Mouse (Mus musculus): ENCODE measurements around the gene Hcrt. TPM values are rescaled to one million over a fixed set of nuclear protein-coding genes. Genes with fewer than 3 reads are reported as not detected.

Hcrt gene
- polyA plus RNA-seq, 1 experiment from 2014 or later: not detected

DNA sequence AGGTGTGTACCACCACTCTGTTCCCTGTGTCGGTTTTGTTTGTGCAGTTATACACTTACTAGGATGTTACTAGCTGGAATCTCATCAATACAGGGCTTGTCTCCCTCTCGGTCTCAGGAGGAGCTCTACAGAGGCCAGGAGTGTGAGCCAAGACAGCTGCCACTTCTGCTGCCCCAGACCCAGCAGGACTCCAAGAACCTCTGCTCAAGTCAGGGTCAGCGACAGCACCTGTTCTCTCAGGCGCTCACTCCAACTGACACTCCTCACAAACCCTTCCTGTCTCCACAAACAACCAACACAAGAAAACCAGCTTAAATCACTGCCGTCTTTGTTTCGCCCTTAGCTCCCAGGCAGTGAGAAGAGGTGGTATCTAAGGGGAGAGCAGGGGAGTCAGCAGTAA is 34.1 kb downstream of the Hcrt start:
- WGBS: 80% methylated on average over 6 of the region's 6 CpGs

DNA sequence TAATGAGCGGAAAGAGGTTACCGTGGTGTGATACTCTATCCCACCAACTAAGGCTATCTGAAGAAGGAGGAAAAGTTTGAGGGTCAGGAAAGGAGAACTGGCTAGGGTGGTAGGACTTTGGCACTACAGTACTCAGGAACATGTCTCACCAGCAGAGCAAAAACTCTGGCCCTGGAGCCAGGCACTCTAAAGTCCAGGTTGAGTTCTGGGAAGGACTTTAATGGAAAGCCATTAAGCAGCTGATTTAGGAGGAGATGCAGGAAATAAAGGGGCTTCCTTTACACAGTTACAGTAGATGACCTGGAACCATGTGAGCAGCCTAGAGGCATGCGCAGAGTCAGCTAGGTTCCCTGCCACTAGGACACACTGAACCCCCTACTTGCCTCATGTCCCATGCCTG is 35.5 kb downstream of the Hcrt start:
- no peak overlapping the region for H3K4me2 ChIP-seq
- H3K4me3 ChIP-seq (replicated peaks): no peak overlapping the region
- 92% methylated on average over 3 of the region's 3 CpGs for WGBS
- peaks cover 16% of the 10 kb centered on the region for H3K4me1 ChIP-seq
- ATAC-seq (ENCODE audit: insufficient read depth, low FRiP score, low read depth): no peak
- no peaks in the 10 kb centered on the region for H3K36me3 ChIP-seq
- no peak overlapping the region for H3K9ac ChIP-seq
- H3K27me3 ChIP-seq (replicated peaks): no peaks in the 10 kb centered on the region
- H3K27ac ChIP-seq: no peak overlapping the region
- H3K9me3 ChIP-seq: no peaks in the 10 kb centered on the region

More for the DNA sequence above, 34.1 kb downstream of the Hcrt start:
- Histone ChIP-seq H3K4me3 (replicated peaks) (no peak overlapping the region), H3K27me3 (replicated peaks) (no peaks in the 10 kb centered on the region), H3K36me3 (no peaks in the 10 kb centered on the region), H3K4me1 (peaks cover 10% of the 10 kb centered on the region), H3K9me3 (no peaks in the 10 kb centered on the region), H3K9ac (no peak overlapping the region), H3K4me2 (no peak overlapping the region), H3K27ac (no peak overlapping the region)
- ATAC-seq (ENCODE audit: insufficient read depth, low FRiP score, low read depth): no peak

DNA sequence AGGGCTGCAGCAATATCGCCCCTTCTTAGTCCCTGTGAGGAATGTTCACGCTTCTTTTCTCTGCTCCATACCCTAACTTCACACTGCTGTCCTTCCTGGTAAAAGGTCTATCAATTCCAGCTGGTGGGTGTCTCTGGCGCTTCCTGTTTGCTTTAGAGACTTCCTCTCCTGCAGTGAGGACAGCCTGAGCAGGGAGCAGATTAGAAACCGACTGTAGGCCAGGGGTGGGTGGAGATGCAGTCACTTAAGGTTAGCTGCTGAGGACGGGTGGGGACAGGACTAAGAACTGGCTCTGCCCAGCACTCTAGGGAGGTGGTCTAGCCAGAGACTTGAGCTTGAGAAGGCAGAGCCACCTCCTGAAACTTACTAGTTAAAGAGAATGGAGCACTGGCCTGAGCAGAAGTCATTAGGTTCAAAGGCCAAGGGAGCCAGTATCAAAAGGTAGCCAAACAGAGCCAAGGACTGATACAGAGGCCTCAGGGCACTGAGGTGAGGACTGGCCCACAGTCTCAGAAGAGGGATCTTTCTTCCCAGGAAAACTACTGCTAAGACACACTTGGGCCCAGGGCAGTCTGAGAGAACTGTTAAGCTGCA is 37.7 kb downstream of the Hcrt start:
- Histone ChIP-seq H3K4me2 (peak overlapping the region; percentile 19; the same call in 1 of the 2 replicates), H3K4me1 (peaks cover 31% of the 10 kb centered on the region), H3K27me3 (replicated peaks) (no peaks in the 10 kb centered on the region), H3K36me3 (no peaks in the 10 kb centered on the region), H3K4me3 (replicated peaks) (no peak overlapping the region), H3K27ac (peak overlapping the region; percentile 70), H3K9me3 (no peaks in the 10 kb centered on the region), H3K9ac (no peak overlapping the region)
- 32% methylated on average over 5 of the region's 5 CpGs for WGBS
- ATAC-seq (ENCODE audit: insufficient read depth, low FRiP score, low read depth): 0 out of 2 replicates have a peak, but pooled peaks have one; percentile 50

DNA sequence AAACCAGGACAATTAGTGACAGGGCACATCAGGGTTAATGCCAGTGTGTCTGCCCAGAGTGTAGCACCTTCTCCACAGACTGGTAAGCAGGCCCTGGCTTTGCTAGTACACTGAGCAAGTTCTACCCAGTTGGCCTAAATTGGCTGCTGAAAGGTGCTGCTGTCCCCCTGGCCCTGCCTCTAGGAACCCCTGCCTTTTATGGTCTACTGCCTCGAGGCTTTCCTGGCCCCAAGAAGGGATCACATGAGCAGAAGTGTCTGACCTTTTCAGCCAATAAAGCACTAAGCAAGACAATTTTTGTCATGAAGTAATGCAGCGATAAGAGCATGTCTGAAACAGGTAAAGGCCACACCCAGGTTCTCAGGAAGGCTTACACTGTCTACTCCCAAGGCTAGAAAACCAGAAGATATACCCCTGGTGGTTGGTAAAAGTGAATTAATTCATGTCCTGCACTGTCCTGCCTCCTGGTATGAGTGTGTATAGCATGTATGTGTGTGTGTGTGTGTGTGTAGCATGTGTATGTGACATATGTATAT is 40.2 kb downstream of the Hcrt start:
- H3K4me1 ChIP-seq: peaks cover 31% of the 10 kb centered on the region
- no peak overlapping the region for H3K4me3 ChIP-seq (replicated peaks)
- peaks cover 5% of the 10 kb centered on the region; the same call in 1 of the 2 replicates for H3K36me3 ChIP-seq
- ATAC-seq (ENCODE audit: insufficient read depth, low FRiP score, low read depth): no peak
- no peak overlapping the region for H3K4me2 ChIP-seq
- peak overlapping the region; percentile 28; the same call in 1 of the 2 replicates for H3K27ac ChIP-seq
- H3K27me3 ChIP-seq (replicated peaks): no peaks in the 10 kb centered on the region
- H3K9ac ChIP-seq: no peak overlapping the region
- 39% methylated on average over 2 of the region's 2 CpGs for WGBS
- no peaks in the 10 kb centered on the region for H3K9me3 ChIP-seq

DNA sequence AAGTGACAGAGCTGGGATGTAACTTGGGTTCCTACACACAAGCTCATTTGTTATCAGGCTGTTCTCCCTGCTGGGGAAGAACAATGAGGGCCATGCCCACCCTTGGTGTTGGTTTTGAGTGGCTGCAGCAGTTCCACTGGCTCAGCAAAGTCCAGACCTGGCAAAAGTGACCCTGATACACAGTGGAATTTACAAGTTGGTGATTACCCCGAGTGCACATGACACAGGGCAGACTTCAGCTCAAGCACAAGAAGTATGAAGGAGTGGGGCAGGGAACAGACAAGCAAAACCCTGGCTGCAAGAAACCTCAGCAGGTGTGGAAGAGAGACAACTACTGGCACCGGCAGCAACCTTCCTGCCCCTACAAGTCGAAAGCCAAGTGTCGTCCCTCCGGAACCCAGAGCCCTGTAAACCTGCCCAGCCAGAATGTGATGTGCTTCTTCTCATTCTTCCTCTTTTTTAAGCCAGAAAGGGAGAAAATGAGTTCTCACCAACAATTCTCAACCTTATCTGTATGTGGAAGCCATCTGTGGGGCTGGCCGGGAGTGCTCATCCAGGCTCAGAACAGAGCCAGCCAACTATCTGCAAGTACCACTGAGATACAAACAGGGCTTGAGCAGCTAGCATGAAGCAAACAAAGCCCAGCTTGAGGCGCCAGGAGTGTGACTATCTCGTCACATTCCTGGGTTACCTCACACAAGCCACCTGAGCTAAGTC is 40.8 kb downstream of the Hcrt start:
- H3K27me3 ChIP-seq (replicated peaks): no peaks in the 10 kb centered on the region
- H3K4me3 ChIP-seq (replicated peaks): no peak overlapping the region
- peak overlapping the region; percentile 28; the same call in 1 of the 2 replicates for H3K27ac ChIP-seq
- peaks cover 31% of the 10 kb centered on the region for H3K4me1 ChIP-seq
- ATAC-seq (ENCODE audit: insufficient read depth, low FRiP score, low read depth): no peak
- H3K9ac ChIP-seq: no peak overlapping the region
- WGBS: 59% methylated on average over 8 of the region's 8 CpGs
- no peaks in the 10 kb centered on the region for H3K9me3 ChIP-seq
- peaks cover 8% of the 10 kb centered on the region for H3K36me3 ChIP-seq
- H3K4me2 ChIP-seq: no peak overlapping the region

DNA sequence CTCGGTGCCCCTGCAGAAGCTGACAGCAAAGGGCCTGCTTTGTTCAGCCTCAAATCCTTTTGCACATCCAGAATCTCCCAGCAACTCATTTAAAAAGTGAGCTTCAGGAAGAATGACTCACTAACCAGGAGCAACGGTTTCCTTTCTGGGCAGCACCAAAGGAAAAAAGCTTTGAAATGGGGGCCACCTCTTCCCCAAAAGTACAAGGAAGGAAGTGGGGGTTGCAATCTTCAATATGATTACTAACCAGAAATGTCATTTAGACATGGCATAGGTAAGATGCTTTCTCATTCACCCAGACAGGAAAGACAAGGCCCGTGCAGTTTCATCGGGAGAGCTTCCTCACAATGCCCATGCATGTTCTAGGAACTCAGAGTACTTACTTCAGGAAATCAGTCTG is 41.5 kb downstream of the Hcrt start:
- H3K9me3 ChIP-seq: no peaks in the 10 kb centered on the region
- H3K36me3 ChIP-seq: peaks cover 14% of the 10 kb centered on the region
- peaks cover 31% of the 10 kb centered on the region for H3K4me1 ChIP-seq
- ATAC-seq (ENCODE audit: insufficient read depth, low FRiP score, low read depth): no peak
- WGBS: 58% methylated on average over 4 of the region's 4 CpGs
- no peak overlapping the region for H3K4me2 ChIP-seq
- H3K4me3 ChIP-seq (replicated peaks): no peak overlapping the region
- H3K27me3 ChIP-seq (replicated peaks): no peaks in the 10 kb centered on the region
- H3K27ac ChIP-seq: peak overlapping the region; percentile 42; the same call in 1 of the 2 replicates
- H3K9ac ChIP-seq: no peak overlapping the region

DNA sequence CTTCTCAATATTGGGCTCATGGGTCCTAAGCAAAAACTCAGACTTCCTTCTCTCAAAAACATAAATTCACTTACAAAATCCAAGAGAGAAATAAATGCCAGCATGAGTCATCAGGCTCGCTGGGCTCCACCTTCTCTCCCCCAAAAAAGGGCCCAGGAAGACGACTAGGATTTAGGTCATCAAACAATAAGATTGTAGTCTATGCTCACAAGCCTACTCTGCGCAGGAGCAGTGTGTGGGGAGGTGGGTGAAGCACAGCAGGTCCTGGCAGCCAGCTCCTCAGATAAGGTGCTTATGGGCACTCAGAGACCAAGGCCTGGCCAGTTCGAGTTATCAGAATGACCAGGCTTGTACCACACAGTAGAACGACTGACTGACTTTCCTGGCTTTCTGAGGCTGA is 42.4 kb downstream of the Hcrt start:
- no peaks in the 10 kb centered on the region for H3K9me3 ChIP-seq
- no peak for ATAC-seq (ENCODE audit: insufficient read depth, low FRiP score, low read depth)
- H3K4me2 ChIP-seq: no peak overlapping the region
- H3K36me3 ChIP-seq: peaks cover 18% of the 10 kb centered on the region
- no peak overlapping the region for H3K9ac ChIP-seq
- WGBS: 63% methylated on average over 5 of the region's 5 CpGs
- no peak overlapping the region for H3K4me3 ChIP-seq (replicated peaks)
- no peaks in the 10 kb centered on the region for H3K27me3 ChIP-seq (replicated peaks)
- H3K27ac ChIP-seq: peak overlapping the region; percentile 42; the same call in 1 of the 2 replicates
- H3K4me1 ChIP-seq: peaks cover 30% of the 10 kb centered on the region

DNA sequence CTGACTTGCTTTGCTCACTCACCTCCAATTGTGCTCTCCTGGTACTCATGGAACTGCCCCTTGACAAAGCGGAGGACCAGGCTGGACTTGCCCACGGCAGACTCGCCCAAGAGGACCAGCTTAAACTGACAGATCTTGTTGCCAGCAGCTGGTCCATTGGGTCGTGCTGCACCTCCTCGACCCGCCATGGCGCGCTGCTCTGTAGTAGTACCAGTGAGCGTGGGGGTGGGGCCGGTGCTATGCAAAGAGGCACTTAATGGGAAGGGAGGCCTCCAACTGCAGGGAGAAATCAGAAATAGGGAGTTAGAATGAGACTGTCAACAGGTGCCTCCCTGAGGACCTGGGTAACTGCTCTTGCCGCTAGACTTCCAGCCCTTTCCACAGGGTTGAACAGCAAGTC is 42.8 kb downstream of the Hcrt start:
- H3K4me2 ChIP-seq: no peak overlapping the region
- WGBS: 86% methylated on average over 11 of the region's 11 CpGs
- no peaks in the 10 kb centered on the region for H3K9me3 ChIP-seq
- H3K27ac ChIP-seq: peak overlapping the region; percentile 18; the same call in 1 of the 2 replicates
- peaks cover 25% of the 10 kb centered on the region for H3K4me1 ChIP-seq
- no peak for ATAC-seq (ENCODE audit: insufficient read depth, low FRiP score, low read depth)
- peaks cover 18% of the 10 kb centered on the region for H3K36me3 ChIP-seq
- H3K27me3 ChIP-seq (replicated peaks): no peaks in the 10 kb centered on the region
- no peak overlapping the region for H3K4me3 ChIP-seq (replicated peaks)
- no peak overlapping the region for H3K9ac ChIP-seq

DNA sequence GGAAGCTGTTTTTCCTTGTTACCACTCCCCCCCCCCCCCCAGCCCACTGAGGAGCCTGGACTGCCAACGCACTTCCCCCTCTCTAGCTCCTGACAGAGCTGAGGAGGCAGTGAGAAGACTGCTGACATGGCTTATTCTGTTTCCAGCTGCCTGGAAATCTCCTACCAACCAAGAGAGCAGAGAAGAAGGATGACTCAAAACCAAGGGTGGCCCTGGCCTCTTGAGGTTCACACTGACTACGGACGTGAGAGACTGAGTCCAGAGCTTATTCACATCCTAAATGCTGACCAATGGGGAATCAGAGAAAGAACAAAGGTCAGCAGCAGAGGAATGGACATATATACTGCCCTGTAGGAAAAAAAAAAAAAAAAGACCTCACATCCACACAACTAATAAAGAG is 43.4 kb downstream of the Hcrt start:
- Histone ChIP-seq H3K27me3 (replicated peaks) (no peaks in the 10 kb centered on the region), H3K9me3 (no peaks in the 10 kb centered on the region), H3K4me1 (peaks cover 21% of the 10 kb centered on the region), H3K36me3 (peaks cover 18% of the 10 kb centered on the region), H3K4me3 (replicated peaks) (no peak overlapping the region), H3K27ac (peak overlapping the region; percentile 18; the same call in 1 of the 2 replicates), H3K9ac (no peak overlapping the region), H3K4me2 (no peak overlapping the region)
- ATAC-seq (ENCODE audit: insufficient read depth, low FRiP score, low read depth): no peak
- 75% methylated on average over 3 of the region's 3 CpGs for WGBS

DNA sequence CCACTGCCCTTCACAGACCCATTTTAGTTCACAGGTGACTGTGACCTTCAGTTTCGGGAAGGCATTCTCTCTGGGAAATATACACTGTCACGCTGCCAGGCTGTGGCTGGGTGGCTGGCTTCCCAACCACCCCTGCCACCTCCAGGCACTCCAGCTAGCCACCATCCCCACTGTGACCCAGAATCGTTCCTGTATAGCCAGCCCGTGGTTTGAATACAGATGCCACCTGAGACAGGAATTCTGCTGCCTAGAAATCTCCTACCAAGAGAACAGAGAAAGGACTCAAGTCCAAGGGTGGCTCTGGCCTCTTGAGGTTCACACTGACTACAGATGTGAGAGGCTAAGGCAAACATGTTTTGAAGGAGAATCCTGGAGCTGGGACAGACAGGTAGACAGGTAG is 43.9 kb downstream of the Hcrt start:
- H3K9ac ChIP-seq: no peak overlapping the region
- no peak for ATAC-seq (ENCODE audit: insufficient read depth, low FRiP score, low read depth)
- H3K27ac ChIP-seq: no peak overlapping the region
- H3K4me3 ChIP-seq (replicated peaks): no peak overlapping the region
- H3K4me2 ChIP-seq: no peak overlapping the region
- H3K36me3 ChIP-seq: peaks cover 18% of the 10 kb centered on the region
- 90% methylated on average over 4 of the region's 4 CpGs for WGBS
- H3K9me3 ChIP-seq: no peaks in the 10 kb centered on the region
- H3K4me1 ChIP-seq: peaks cover 25% of the 10 kb centered on the region
- no peaks in the 10 kb centered on the region for H3K27me3 ChIP-seq (replicated peaks)

DNA sequence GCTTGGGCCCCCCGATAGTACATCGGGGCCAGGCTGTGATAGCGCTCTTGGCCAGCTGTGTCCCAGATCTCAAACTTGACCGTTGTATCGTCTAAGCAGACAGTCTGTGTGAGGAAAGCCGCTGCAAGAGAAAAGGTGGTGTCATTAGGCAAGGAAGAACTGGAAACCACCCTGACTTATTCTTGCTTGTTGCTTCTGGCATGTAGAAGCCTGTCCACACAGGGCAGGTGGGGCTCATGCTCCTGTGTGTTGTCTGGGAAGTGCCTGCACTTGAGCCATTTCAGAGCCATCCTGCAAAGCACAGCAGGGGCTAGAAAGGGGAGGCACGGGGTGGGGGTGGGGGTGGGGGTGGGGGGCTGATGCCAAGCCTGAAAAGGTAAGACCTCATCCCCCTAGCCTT is 44.3 kb downstream of the Hcrt start:
- Histone ChIP-seq H3K4me1 (peaks cover 29% of the 10 kb centered on the region), H3K4me3 (replicated peaks) (no peak overlapping the region), H3K9ac (no peak overlapping the region), H3K9me3 (no peaks in the 10 kb centered on the region), H3K4me2 (no peak overlapping the region), H3K27ac (no peak overlapping the region), H3K36me3 (peaks cover 18% of the 10 kb centered on the region), H3K27me3 (replicated peaks) (no peaks in the 10 kb centered on the region)
- no peak for ATAC-seq (ENCODE audit: insufficient read depth, low FRiP score, low read depth)
- 85% methylated on average over 7 of the region's 7 CpGs for WGBS

DNA sequence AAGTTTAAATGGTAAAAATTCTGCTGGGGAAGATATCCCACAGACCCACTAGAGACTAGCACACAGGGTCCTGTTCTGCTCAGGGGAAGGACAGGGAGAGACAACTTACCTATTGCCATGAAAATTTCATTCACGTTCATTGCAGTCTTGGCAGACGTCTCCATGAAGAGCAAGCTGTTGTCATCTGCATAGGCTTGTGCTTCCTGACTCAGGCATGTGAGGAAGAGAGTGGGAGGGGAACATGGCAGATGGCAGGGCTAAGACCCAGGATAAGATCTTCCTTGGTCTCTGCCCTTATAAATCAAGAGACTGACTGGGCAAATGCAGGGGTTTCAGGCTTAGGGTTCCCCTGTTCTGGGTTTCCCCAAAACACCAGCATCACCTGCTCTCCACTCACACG is 46.1 kb downstream of the Hcrt start:
- Histone ChIP-seq H3K27ac (no peak overlapping the region), H3K4me2 (no peak overlapping the region), H3K4me1 (peaks cover 26% of the 10 kb centered on the region), H3K36me3 (peaks cover 18% of the 10 kb centered on the region), H3K4me3 (replicated peaks) (no peak overlapping the region), H3K9me3 (no peaks in the 10 kb centered on the region), H3K27me3 (replicated peaks) (no peaks in the 10 kb centered on the region), H3K9ac (no peak overlapping the region)
- 85% methylated on average over 3 of the region's 3 CpGs for WGBS
- ATAC-seq (ENCODE audit: insufficient read depth, low FRiP score, low read depth): no peak
